Mouse (Mus musculus) midbrain, postnatal 0 days (tissue): ENCODE measurements around the gene Fbxo22. TPM values are rescaled to one million over a fixed set of nuclear protein-coding genes. Genes with fewer than 3 reads are reported as not detected.
"Not testable (repeated sequence)": the region's sequence is repeated elsewhere in the genome, so short reads cannot be mapped to it uniquely, and the experiment has no call there.

ENCODE experiments used
- ATAC-seq: fragments of 200-750 bp; cut with Nextera tagmentation; 2 replicates; pipeline ENCODE4 v1.8.0; 2017; ENCODE audit warnings: moderate number of reproducible peaks, mild to moderate bottlenecking, moderate TSS enrichment, moderate library complexity; ENCODE audit not compliant: low FRiP score
- DNase-seq: peaks from one replicate; pipeline ENCODE4 v3.0.0-alpha.2; 2015; ENCODE audit warnings: low spot score
- H3K27ac ChIP-seq: fragments of 300-500 bp; sonication (generic); 2 replicates; pipeline ENCODE4 v1.5.1; 2014; ENCODE audit warnings: low read depth, mild to moderate bottlenecking, low read length, mixed read lengths
- H3K27me3 ChIP-seq: fragments of 300-500 bp; sonication (generic); 2 replicates; pipeline ENCODE4 v1.6.1; 2014; ENCODE audit warnings: low read length, control low read depth, mixed read lengths; ENCODE audit not compliant: insufficient read depth
- H3K36me3 ChIP-seq: fragments of 300-500 bp; sonication (generic); 2 replicates; pipeline ENCODE4 v1.6.1; 2014; ENCODE audit warnings: low read length, control low read depth, mixed read lengths; ENCODE audit not compliant: insufficient read depth
- H3K4me1 ChIP-seq: fragments of 300-500 bp; sonication (generic); 2 replicates; pipeline ENCODE4 v1.6.1; 2014; ENCODE audit warnings: mild to moderate bottlenecking, control low read depth, antibody characterized with exemption, low read length, mixed read lengths; ENCODE audit not compliant: insufficient read depth
- H3K4me2 ChIP-seq: fragments of 300-500 bp; sonication (generic); 2 replicates; pipeline ENCODE4 v1.6.1; 2014; ENCODE audit warnings: low read depth, mild to moderate bottlenecking, low read length, mixed read lengths; ENCODE audit not compliant: poor library complexity, severe bottlenecking
- H3K4me3 ChIP-seq: fragments of 300-500 bp; sonication (generic); 2 replicates; pipeline ENCODE4 v1.5.1; 2014; ENCODE audit warnings: low read depth, mild to moderate bottlenecking, low read length, moderate library complexity
- H3K9ac ChIP-seq: fragments of 300-500 bp; sonication (generic); replicated peaks from 2 replicates; pipeline ENCODE4 v1.6.1; 2014; ENCODE audit warnings: mild to moderate bottlenecking, low read length, moderate library complexity, mixed read lengths; ENCODE audit not compliant: poor library complexity, severe bottlenecking
- H3K9me3 ChIP-seq: fragments of 300-500 bp; sonication (generic); 2 replicates; pipeline ENCODE4 v1.6.1; 2016; ENCODE audit warnings: low read length, control low read depth
- CTCF ChIP-seq: IDR thresholded peaks from 2 replicates; pipeline ENCODE4 v1.5.1; 2016; ENCODE audit warnings: antibody characterized with exemption, mild to moderate bottlenecking
- WGBS: fragments of 180-500 bp; shearing (Covaris S2); extraction: QIAGEN DNeasy Blood & Tissue Kit; methylation state at CpG from one replicate; pipeline ENCODE4 v1.1.7; 2014; 5-methylcytosine and 5-hydroxymethylcytosine counted together
- polyA plus RNA-seq: library from polyadenylated mRNA; unstranded; fragments of >200 nt; fragmentation: Nextera tagmentation; extraction: Ambion mirVana; gene quantifications from 2 replicates; pipeline ENCODE4 v1.2.1, GENCODE M21; 2015
- total RNA-seq: library from RNA; depleted of rRNA; stranded (reverse); fragments of >200 nt; gene quantifications from 2 replicates; pipeline ENCODE4 v1.2.3, GENCODE M21; 2014

Gene Fbxo22
- total and polyA plus RNA-seq, 2 experiments from 2014 or later = 57.1 to 75.3 TPM

DNA sequence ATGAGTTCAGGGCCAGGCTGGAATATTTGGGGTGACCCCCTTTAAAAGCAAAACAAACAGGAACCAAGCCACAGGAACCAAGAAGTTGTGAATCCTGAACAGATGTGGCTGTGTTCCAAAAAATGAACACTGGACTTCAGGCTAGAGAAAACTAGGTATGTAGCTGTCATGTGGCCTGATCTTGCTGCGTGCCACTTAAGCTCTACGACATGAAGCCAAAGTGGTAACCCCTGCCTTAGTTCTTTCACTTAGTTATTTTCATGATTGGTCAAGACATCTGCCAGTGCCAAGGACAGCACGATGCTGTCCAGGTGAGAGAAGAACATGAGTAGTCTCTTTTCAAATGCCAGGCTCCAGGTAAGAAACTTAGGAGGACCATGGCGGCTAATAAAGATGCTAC is 38.2 kb downstream of the Fbxo22 start:
- no peaks in the 10 kb centered on the region for H3K27me3 ChIP-seq
- no peaks in the 10 kb centered on the region for H3K36me3 ChIP-seq
- no peak overlapping the region for H3K27ac ChIP-seq
- 94% methylated on average over 4 of the region's 4 CpGs for WGBS
- no peak overlapping the region for H3K4me2 ChIP-seq
- ATAC-seq (no peak), DNase-seq (no peak)
- no peak overlapping the region for H3K9ac ChIP-seq
- no peaks in the 10 kb centered on the region for H3K9me3 ChIP-seq
- H3K4me3 ChIP-seq = no peak overlapping the region
- H3K4me1 ChIP-seq = no peaks in the 10 kb centered on the region
- TF ChIP-seq CTCF = no peak

- DNase-seq = no peak
- Histone ChIP-seq H3K27ac (no peak overlapping the region), H3K36me3 (no peaks in the 10 kb centered on the region), H3K4me1 (no peaks in the 10 kb centered on the region), H3K4me2 (no peak overlapping the region), H3K4me3 (no peak overlapping the region), H3K9me3 (no peaks in the 10 kb centered on the region), H3K27me3 (no peaks in the 10 kb centered on the region), H3K9ac (no peak overlapping the region)
- 88% methylated on average over 4 of the region's 4 CpGs for WGBS
- no peak for ATAC-seq
- no peak for TF ChIP-seq CTCF
These were observed 39.7 kb downstream of the Fbxo22 start for GRCm38 (mm10) chr9:55248465-55248864.

DNA sequence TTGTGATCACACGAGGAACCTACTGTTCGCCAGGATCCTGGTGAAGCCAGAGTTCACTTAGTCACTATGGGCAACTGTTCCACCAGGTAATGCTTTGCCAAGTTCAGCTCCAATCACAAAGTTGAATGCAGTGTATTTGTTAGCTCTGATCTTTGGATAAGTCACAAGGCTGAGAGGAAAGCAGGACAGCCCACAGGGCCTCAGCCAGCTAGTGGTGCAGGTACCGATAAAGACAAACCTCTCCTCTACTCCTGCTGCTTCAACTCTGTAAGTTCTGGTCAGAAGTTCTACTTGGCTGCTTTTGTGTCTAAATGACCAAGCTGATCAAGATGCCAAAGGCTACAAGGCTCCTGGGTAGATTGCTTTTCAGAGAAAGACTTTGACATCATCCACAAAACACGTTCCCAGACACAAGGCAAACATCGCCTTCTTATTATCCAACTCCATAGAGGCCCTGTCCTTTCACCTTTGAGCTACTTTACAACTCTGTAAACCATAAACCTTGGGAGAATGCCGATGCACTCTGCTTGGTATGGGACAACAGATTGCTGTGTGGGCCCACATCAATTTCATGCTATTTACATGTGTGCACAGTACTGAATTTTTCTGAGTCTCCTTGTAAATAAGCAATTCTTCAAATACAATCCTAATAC is 42.0 kb downstream of the Fbxo22 start:
- Histone ChIP-seq H3K4me3 (no peak overlapping the region), H3K4me1 (no peaks in the 10 kb centered on the region), H3K27me3 (no peaks in the 10 kb centered on the region), H3K9me3 (no peaks in the 10 kb centered on the region), H3K27ac (no peak overlapping the region), H3K4me2 (no peak overlapping the region), H3K36me3 (no peaks in the 10 kb centered on the region), H3K9ac (no peak overlapping the region)
- ATAC-seq (no peak), DNase-seq (no peak)
- WGBS = 87% methylated on average over 6 of the region's 6 CpGs
- TF ChIP-seq CTCF = no peak

GRCm38 (mm10) chr9:55252097-55252496 is 43.4 kb downstream of the Fbxo22 start:
- peak; percentile 13 for TF ChIP-seq CTCF
- not testable (repeated sequence) for H3K36me3 ChIP-seq, H3K4me3 ChIP-seq, H3K27me3 ChIP-seq, H3K9me3 ChIP-seq, H3K9ac ChIP-seq, H3K4me2 ChIP-seq, H3K4me1 ChIP-seq, ATAC-seq, DNase-seq, H3K27ac ChIP-seq
- WGBS = 58% methylated on average over 2 of the region's 2 CpGs

DNA sequence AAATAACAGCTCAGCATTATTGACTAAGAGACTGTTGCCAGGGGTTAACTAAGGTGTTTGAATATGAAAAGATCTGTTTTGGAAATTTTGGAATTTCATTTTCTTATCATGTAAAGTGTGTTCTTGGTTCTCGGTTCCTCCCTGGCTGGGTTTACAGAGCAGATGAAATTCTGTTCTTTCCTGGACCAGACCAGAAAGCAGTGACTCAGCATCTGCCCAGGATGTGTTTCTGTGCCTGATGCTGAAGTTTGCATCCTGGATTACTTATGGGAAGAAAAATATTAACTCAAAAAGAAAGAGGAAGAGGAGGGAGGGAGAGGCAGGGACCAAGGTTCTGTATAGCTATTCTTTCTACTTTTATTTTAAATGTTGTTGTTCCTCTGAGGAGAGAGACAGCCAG is 45.1 kb downstream of the Fbxo22 start:
- Histone ChIP-seq H3K4me1 (no peaks in the 10 kb centered on the region), H3K27me3 (no peaks in the 10 kb centered on the region), H3K4me3 (no peak overlapping the region), H3K9ac (no peak overlapping the region), H3K27ac (no peak overlapping the region), H3K36me3 (no peaks in the 10 kb centered on the region), H3K9me3 (no peaks in the 10 kb centered on the region), H3K4me2 (no peak overlapping the region)
- WGBS = 67% methylated on average over 1 of the region's 1 CpGs
- no peak for DNase-seq
- ATAC-seq = no peak
- no peak for TF ChIP-seq CTCF

DNA sequence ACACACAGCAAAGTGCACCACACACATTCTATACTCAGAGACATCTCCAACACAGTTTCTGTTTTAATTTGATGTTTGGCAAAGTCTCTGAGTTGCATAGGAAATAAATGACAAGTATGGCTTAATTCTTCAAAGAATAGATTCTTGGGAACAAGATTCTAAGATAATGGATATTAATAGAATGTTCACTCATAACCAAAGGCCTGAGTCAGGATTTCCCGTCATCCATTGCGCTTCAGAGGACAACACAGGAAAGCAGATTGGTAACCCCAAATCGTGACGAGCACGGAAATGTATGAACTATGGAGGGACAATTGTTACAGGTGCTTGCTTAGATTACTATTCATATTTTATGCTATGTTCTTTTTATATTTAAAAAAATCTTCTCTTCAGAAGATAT is 46.3 kb downstream of the Fbxo22 start:
- Histone ChIP-seq H3K9ac (no peak overlapping the region), H3K27me3 (no peaks in the 10 kb centered on the region), H3K4me1 (no peaks in the 10 kb centered on the region), H3K36me3 (no peaks in the 10 kb centered on the region), H3K27ac (no peak overlapping the region), H3K9me3 (no peaks in the 10 kb centered on the region), H3K4me2 (no peak overlapping the region), H3K4me3 (no peak overlapping the region)
- WGBS = 93% methylated on average over 5 of the region's 5 CpGs
- TF ChIP-seq CTCF = no peak
- ATAC-seq (no peak), DNase-seq (no peak)
